Mouse (Mus musculus): ENCODE measurements around the gene Gpam.

DNA sequence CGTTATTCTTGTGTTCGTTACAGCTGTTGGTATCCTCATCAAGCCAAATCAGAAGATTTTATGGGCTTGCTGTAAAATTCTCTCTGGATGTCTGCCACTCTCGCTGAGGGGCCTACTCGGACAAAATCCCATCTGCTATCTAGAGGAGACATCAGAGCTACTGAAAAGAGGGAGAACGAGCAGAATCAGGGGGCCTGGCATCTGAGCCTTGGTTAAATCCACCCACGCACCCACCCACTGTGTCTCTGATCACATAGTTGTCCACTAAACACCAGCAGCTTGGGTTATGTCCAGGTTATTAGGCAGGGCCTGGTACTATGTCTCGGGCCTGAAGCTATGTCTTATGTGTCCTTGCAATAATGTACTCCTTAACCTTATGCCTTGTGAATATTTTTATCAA, 89.6 kb downstream of the Gpam start:
- TF ChIP-seq TAL1 (IDR thresholded peaks at IDR 0.05; ENCODE audit: low read length) (no peak), GATA1 (IDR thresholded peaks at IDR 0.05; ENCODE audit: low read length) (no peak)

All from erythroblast, embryonic 14.5 days (primary cell).